Mouse (Mus musculus) bone marrow macrophage, adult 2 months (primary cell): ENCODE measurements around the gene Pik3cd.

Source experiments
- CTCF ChIP-seq: IDR thresholded peaks from 2 replicates; pipeline ENCODE4 v1.5.1; 2012; ENCODE audit warnings: low read depth, mild to moderate bottlenecking, low read length, moderate library complexity
- POLR2A ChIP-seq: IDR thresholded peaks from 2 replicates; pipeline ENCODE4 v1.6.1; 2012; ENCODE audit warnings: mild to moderate bottlenecking, low read depth, low read length, borderline replicate concordance

DNA sequence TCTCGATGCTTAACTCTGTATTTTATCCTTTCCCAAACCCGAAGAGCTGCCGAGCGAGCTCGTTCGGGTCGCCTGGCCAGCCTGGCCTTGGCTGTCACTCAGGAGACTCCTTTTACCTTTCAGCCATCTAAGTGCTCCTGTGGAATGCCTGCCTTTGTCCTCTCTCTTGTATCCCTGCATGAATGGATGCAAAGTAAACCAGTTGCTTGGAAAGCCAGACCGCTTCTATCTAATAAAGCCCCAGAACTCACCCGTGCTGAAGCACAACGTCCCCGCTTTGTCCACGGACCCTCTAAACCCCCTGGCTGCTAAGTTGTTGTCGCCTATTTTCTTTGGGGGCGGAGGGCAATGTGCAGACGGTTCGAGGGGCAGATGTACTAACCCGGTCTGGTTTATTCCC, 75.6 kb downstream of the Pik3cd start:
- no peak for TF ChIP-seq POLR2A
- no peak for TF ChIP-seq CTCF
